Mouse (Mus musculus): ENCODE measurements around the gene Olfr180. TPM values are rescaled to one million over a fixed set of nuclear protein-coding genes. Genes with fewer than 3 reads are reported as not detected.

Gene Olfr180
- polyA plus RNA-seq (2014; fragmentation: Nextera tagmentation; extraction: Ambion mirVana) = not detected in 2 replicates

- no peaks in the 10 kb centered on the region for H3K4me1 ChIP-seq (ENCODE audit: control insufficient read depth, insufficient read depth, low read length)
- no peak within 1 kb of the TSS for H3K4me2 ChIP-seq
- H3K4me3 ChIP-seq (ENCODE audit: low read depth, low read length) = no peak within 1 kb of the TSS
- ATAC-seq (ENCODE audit: low FRiP score) (no peak), DNase-seq (ENCODE audit: low spot score, missing footprints) (no peak)
- no peak within 1 kb of the TSS for H3K9ac ChIP-seq (ENCODE audit: low read length)
- no peaks in the 10 kb centered on the region for H3K9me3 ChIP-seq (ENCODE audit: control insufficient read depth, low read length)
- H3K27ac ChIP-seq (ENCODE audit: low read depth, low read length) = no peak within 1 kb of the TSS
- H3K36me3 ChIP-seq (ENCODE audit: control insufficient read depth, insufficient read depth, low read length) = no peaks in the 10 kb centered on the region
- WGBS = 81% methylated on average over 4 of the region's 4 CpGs
- H3K27me3 ChIP-seq (ENCODE audit: control insufficient read depth, insufficient read depth, low read length) = no peaks in the 10 kb centered on the region
Measured at GRCm38 (mm10) chr16:58929292-58929691, at the start of gene Olfr180. Gene Olfr180, minus strand, starts transcription at chr16:58929392.

GRCm38 (mm10) chr16:58928655-58929054 is 537 bp downstream of the Olfr180 start, which contains the start of gene Olfr181:
Gene Olfr181, minus strand, starts transcription at chr16:58928755.
- Histone ChIP-seq H3K4me1 (ENCODE audit: control insufficient read depth, insufficient read depth, low read length) (no peaks in the 10 kb centered on the region), H3K9me3 (ENCODE audit: control insufficient read depth, low read length) (no peaks in the 10 kb centered on the region), H3K9ac (ENCODE audit: low read length) (no peak within 1 kb of the TSS), H3K36me3 (ENCODE audit: control insufficient read depth, insufficient read depth, low read length) (no peaks in the 10 kb centered on the region), H3K27me3 (ENCODE audit: control insufficient read depth, insufficient read depth, low read length) (no peaks in the 10 kb centered on the region), H3K4me2 (no peak within 1 kb of the TSS), H3K27ac (ENCODE audit: low read depth, low read length) (no peak within 1 kb of the TSS), H3K4me3 (ENCODE audit: low read depth, low read length) (no peak within 1 kb of the TSS)
- 65% methylated on average over 1 of the region's 1 CpGs for WGBS
- no peak for DNase-seq (ENCODE audit: low spot score, missing footprints)
- no peak for ATAC-seq (ENCODE audit: low FRiP score)

GRCm38 (mm10) chr16:58891963-58892362 is 37.2 kb downstream of the Olfr180 start, which contains the start of gene Olfr178:
Gene Olfr178, minus strand, starts transcription at chr16:58892063.
- H3K4me2 ChIP-seq = no peak within 1 kb of the TSS
- H3K9ac ChIP-seq (ENCODE audit: low read length) = no peak within 1 kb of the TSS
- WGBS = 90% methylated on average over 3 of the region's 3 CpGs
- no peak within 1 kb of the TSS for H3K27ac ChIP-seq (ENCODE audit: low read depth, low read length)
- DNase-seq (ENCODE audit: low spot score, missing footprints) (peak; percentile 8), ATAC-seq (ENCODE audit: low FRiP score) (no peak)
- no peaks in the 10 kb centered on the region for H3K36me3 ChIP-seq (ENCODE audit: control insufficient read depth, insufficient read depth, low read length)
- H3K4me1 ChIP-seq (ENCODE audit: control insufficient read depth, insufficient read depth, low read length) = no peaks in the 10 kb centered on the region
- no peaks in the 10 kb centered on the region for H3K27me3 ChIP-seq (ENCODE audit: control insufficient read depth, insufficient read depth, low read length)
- H3K4me3 ChIP-seq (ENCODE audit: low read depth, low read length) = no peak within 1 kb of the TSS
- no peaks in the 10 kb centered on the region for H3K9me3 ChIP-seq (ENCODE audit: control insufficient read depth, low read length)

- no peak overlapping the region for H3K27ac ChIP-seq (ENCODE audit: low read depth, low read length)
- no peaks in the 10 kb centered on the region for H3K4me1 ChIP-seq (ENCODE audit: control insufficient read depth, insufficient read depth, low read length)
- ATAC-seq (ENCODE audit: low FRiP score) = no peak
- H3K27me3 ChIP-seq (ENCODE audit: control insufficient read depth, insufficient read depth, low read length) = no peaks in the 10 kb centered on the region
- H3K9me3 ChIP-seq (ENCODE audit: control insufficient read depth, low read length) = no peaks in the 10 kb centered on the region
- WGBS = 90% methylated on average over 2 of the region's 2 CpGs
- no peak overlapping the region for H3K9ac ChIP-seq (ENCODE audit: low read length)
- DNase-seq (ENCODE audit: low spot score, missing footprints) = peak; percentile 72
- no peak overlapping the region for H3K4me2 ChIP-seq
- H3K4me3 ChIP-seq (ENCODE audit: low read depth, low read length) = no peak overlapping the region
- no peaks in the 10 kb centered on the region for H3K36me3 ChIP-seq (ENCODE audit: control insufficient read depth, insufficient read depth, low read length)
Measured at GRCm38 (mm10) chr16:58884416-58884815, 44.8 kb downstream of the Olfr180 start.

- Histone ChIP-seq H3K9ac (ENCODE audit: low read length) (no peak within 1 kb of the TSS), H3K4me1 (ENCODE audit: control insufficient read depth, insufficient read depth, low read length) (no peaks in the 10 kb centered on the region), H3K4me2 (no peak within 1 kb of the TSS), H3K27me3 (ENCODE audit: control insufficient read depth, insufficient read depth, low read length) (no peaks in the 10 kb centered on the region), H3K9me3 (ENCODE audit: control insufficient read depth, low read length) (no peaks in the 10 kb centered on the region), H3K27ac (ENCODE audit: low read depth, low read length) (no peak within 1 kb of the TSS), H3K4me3 (ENCODE audit: low read depth, low read length) (no peak within 1 kb of the TSS), H3K36me3 (ENCODE audit: control insufficient read depth, insufficient read depth, low read length) (no peaks in the 10 kb centered on the region)
- 56% methylated on average over 1 of the region's 1 CpGs for WGBS
- ATAC-seq (ENCODE audit: low FRiP score) (no peak), DNase-seq (ENCODE audit: low spot score, missing footprints) (no peak)
Measured at GRCm38 (mm10) chr16:58874668-58875067, 54.5 kb downstream of the Olfr180 start, which contains the start of gene Olfr177. Gene Olfr177, minus strand, starts transcription at chr16:58874768.

Other genes starting within 250 kb of the Olfr180 start
- 0.10 TPM in 1 of 2 replicates, not detected in the other for gene Gpr15, start 210.3 kb downstream of the Olfr180 start, polyA plus RNA-seq (2014; fragmentation: Nextera tagmentation; extraction: Ambion mirVana)
- gene Cldnd1, start 201.5 kb downstream of the Olfr180 start, polyA plus RNA-seq (2014; fragmentation: Nextera tagmentation; extraction: Ambion mirVana) = 125 and 137 TPM in 2 replicates
- gene Olfr172, start 166.2 kb downstream of the Olfr180 start, polyA plus RNA-seq (2014; fragmentation: Nextera tagmentation; extraction: Ambion mirVana) = not detected in 2 replicates
- gene Olfr173, start 129.1 kb downstream of the Olfr180 start, polyA plus RNA-seq (2014; fragmentation: Nextera tagmentation; extraction: Ambion mirVana) = not detected in 2 replicates
- not detected in 2 replicates for gene Olfr175-ps1, start 102.6 kb downstream of the Olfr180 start, polyA plus RNA-seq (2014; fragmentation: Nextera tagmentation; extraction: Ambion mirVana)
- gene Olfr177, start 54.6 kb downstream of the Olfr180 start, polyA plus RNA-seq (2014; fragmentation: Nextera tagmentation; extraction: Ambion mirVana) = not detected in 2 replicates
- gene Olfr178, start 37.3 kb downstream of the Olfr180 start, polyA plus RNA-seq (2014; fragmentation: Nextera tagmentation; extraction: Ambion mirVana) = not detected in 2 replicates
- not detected in 2 replicates for gene Olfr181, start 637 bp downstream of the Olfr180 start, polyA plus RNA-seq (2014; fragmentation: Nextera tagmentation; extraction: Ambion mirVana)
- not detected in 2 replicates for gene Olfr183, start 66.0 kb upstream of the Olfr180 start, polyA plus RNA-seq (2014; fragmentation: Nextera tagmentation; extraction: Ambion mirVana)
- not detected in 2 replicates for gene Olfr186, start 100.9 kb upstream of the Olfr180 start, polyA plus RNA-seq (2014; fragmentation: Nextera tagmentation; extraction: Ambion mirVana)
- not detected in 2 replicates for gene Olfr187, start 110.4 kb upstream of the Olfr180 start, polyA plus RNA-seq (2014; fragmentation: Nextera tagmentation; extraction: Ambion mirVana)
- gene Olfr190, start 148.6 kb upstream of the Olfr180 start, polyA plus RNA-seq (2014; fragmentation: Nextera tagmentation; extraction: Ambion mirVana) = not detected in 2 replicates
- gene Olfr191, start 160.4 kb upstream of the Olfr180 start, polyA plus RNA-seq (2014; fragmentation: Nextera tagmentation; extraction: Ambion mirVana) = not detected in 2 replicates
- gene Olfr193, start 182.5 kb upstream of the Olfr180 start, polyA plus RNA-seq (2014; fragmentation: Nextera tagmentation; extraction: Ambion mirVana) = not detected in 2 replicates
- gene Olfr194, start 191.7 kb upstream of the Olfr180 start, polyA plus RNA-seq (2014; fragmentation: Nextera tagmentation; extraction: Ambion mirVana) = not detected in 2 replicates
- gene Olfr195, start 217.7 kb upstream of the Olfr180 start, polyA plus RNA-seq (2014; fragmentation: Nextera tagmentation; extraction: Ambion mirVana) = not detected in 2 replicates
- not detected in 2 replicates for gene Olfr196, start 241.1 kb upstream of the Olfr180 start, polyA plus RNA-seq (2014; fragmentation: Nextera tagmentation; extraction: Ambion mirVana)